Mouse (Mus musculus) heart, postnatal 25 days (tissue): Measurements from ENCODE around the gene Hamp2. TPM values are rescaled to one million over a fixed set of nuclear protein-coding genes. Genes with fewer than 3 reads are reported as not detected.
"Not testable (repeated sequence)": the region's sequence is repeated elsewhere in the genome, so short reads cannot be mapped to it uniquely, and the experiment has no call there.

Experiments used
- DNase-seq: peaks from one replicate; pipeline ENCODE4 v3.0.0; 2022; ENCODE audit warnings: low spot score
- intact Hi-C: fragments of 180-260 bp; cut with DNase I; formaldehyde crosslinking; loops from one replicate; pipeline ENCODE4 v1.15.1; 2025
- total RNA-seq, 2 experiments: library from RNA; stranded (reverse); gene quantifications; 2 replicates each; pipeline ENCODE4 v1.2.3; 2021

Gene Hamp2
- 1 to 10 TPM; 6.5 to 9.5 TPM for total RNA-seq

DNA sequence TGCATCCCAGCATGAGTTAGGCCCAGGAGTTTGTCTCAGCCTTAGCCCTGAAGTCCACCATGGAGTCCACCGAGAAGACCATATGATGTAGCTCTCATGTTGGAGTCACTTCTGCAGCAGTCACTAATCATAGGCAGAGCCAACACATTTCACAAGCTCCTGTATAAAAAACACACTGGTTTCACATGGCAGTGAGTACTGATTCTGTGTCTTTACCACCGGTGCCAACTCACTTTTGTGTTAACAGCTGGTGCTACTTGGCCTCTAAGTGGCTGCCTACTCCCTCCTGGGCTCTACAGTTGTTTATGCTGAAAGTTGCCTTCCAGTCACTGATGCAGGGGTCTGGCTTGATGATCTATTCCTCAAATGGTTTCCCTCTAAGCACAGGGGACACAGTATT is at the start of gene Hamp2:
Hamp2 (minus strand) TSS at position 101 of the 400 bp plus-strand sequence.
- DNase-seq, intact Hi-C loops: not testable (repeated sequence)

DNA sequence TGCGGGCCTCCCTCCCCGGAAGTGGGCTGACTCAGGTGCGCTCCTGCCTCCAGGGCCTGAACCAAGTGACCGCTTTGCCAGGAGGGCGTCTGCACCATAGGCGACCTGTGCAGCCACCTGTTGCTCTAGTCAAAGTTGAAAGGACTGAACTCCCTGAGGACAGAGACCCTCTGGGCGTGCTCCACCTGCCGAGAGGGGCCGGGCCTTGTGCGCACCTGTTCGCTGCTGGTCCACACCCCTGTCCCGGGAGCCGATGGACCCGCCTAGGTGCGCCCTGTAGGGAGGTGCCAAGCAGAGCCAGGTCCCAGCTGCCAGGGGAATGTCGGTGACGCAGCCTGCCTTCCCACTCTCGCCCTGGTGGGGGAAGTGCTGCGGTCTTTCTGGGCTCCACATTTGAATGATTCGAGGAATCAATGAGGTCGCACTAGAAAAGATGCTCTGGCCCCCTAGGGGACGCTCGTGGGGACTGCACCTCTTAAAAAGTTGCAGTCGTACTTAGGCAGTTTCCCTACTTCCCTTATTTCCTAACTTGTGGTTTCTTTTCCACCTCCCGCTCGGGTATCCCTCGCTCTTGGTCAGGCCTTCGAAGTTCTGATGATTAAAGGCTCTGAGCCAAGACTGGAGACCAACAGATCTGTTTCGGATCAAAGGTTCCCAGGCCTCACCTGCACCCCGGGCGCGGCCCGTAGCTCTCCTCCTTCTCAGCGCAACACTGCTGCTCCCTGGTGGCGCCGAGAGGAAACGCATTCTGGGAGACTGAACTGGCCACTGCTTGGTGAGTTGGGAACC is 49.2 kb upstream of the Hamp2 start, which contains the start of gene Fam187b:
Fam187b (plus strand) TSS at position 290 of the 789 bp plus-strand sequence.
- intact Hi-C loops: loop anchor here (1.0 to 5.0 kb wide), 3 partner anchors 79 to 246 kb away; partner anchors contain the start of genes Fxyd7 and Tmem147
- DNase-seq: peak; percentile 69

GRCm38 (mm10) chr7:30973251-30973500 is 48.7 kb upstream of the Hamp2 start, which contains the start of gene Lsr:
TSS of gene Lsr (minus strand) at chr7:30973464.
- intact Hi-C loops: loop anchor here (5.0 kb wide), 2 partner anchors 79 to 246 kb away; partner anchors contain the start of genes Fxyd7 and Tmem147
- DNase-seq: no peak

GRCm38 (mm10) chr7:30972426-30973250 is 48.2 kb upstream of the Hamp2 start:
- intact Hi-C loops: loop anchor here (5.0 kb wide), 2 partner anchors 80 to 245 kb away; partner anchors contain the start of genes Fxyd7 and Tmem147
- DNase-seq: no peak

GRCm38 (mm10) chr7:30971901-30972300 is 47.4 kb upstream of the Hamp2 start:
- DNase-seq: no peak
- intact Hi-C loops: loop anchor here (5.0 kb wide), 2 partner anchors 80 to 245 kb away; partner anchors contain the start of genes Fxyd7 and Tmem147

GRCm38 (mm10) chr7:30969174-30969573 is 44.7 kb upstream of the Hamp2 start:
- intact Hi-C loops: no loop called here
- DNase-seq: peak; percentile 49

GRCm38 (mm10) chr7:30968611-30969010 is 44.1 kb upstream of the Hamp2 start:
- DNase-seq: no peak

GRCm38 (mm10) chr7:30966657-30967056 is 42.2 kb upstream of the Hamp2 start:
- DNase-seq: no peak
- intact Hi-C loops: no loop called here

More at GRCm38 (mm10) chr7:30968611-30969010, 44.1 kb upstream of the Hamp2 start:
- intact Hi-C loops: no loop called here

DNA sequence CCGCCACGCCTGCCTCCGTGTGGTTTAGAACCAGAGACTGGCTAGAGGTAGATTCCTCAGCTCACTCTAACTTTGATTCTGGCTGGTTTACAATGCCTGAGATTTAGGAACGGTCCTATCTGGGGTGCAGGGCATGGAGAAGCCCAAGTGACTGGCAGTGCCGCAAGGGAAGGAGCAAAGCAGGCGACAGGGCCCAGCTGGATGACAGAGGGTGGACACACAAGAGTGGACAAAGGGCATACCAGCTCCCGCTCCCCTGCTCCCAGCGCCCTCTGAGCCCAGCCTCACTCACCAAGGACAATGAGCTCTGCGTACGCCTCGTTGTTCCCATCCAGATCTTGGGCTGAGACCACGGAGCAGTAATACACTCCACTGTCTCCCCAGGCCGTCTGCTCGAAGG is 41.2 kb upstream of the Hamp2 start:
- intact Hi-C loops: no loop called here

DNA sequence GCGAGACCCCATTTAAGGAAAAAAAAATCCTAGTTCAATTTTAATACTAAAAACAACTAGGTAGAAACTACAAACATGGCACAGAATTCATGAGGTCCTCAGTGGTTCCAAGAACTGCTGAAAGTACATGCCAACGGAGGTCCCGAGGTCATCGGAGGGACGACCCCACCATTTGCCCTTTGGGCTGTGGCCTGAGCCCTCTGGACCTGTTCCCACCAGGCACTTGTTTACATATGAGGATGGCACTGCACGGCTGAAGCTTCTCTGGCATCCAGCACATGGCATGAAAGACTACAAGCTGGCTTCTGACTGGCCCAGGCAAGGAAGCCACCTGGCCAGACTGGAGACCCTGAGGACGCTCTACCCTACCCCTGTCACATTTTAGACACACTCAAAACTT is 39.9 kb upstream of the Hamp2 start:
- intact Hi-C loops: no loop called here

More for the DNA sequence above, 41.2 kb upstream of the Hamp2 start:
- DNase-seq: no peak

GRCm38 (mm10) chr7:30962862-30963261 is 38.4 kb upstream of the Hamp2 start:
- no peak for DNase-seq
- intact Hi-C loops: no loop called here

More for the DNA sequence above, 39.9 kb upstream of the Hamp2 start:
- no peak for DNase-seq

DNA sequence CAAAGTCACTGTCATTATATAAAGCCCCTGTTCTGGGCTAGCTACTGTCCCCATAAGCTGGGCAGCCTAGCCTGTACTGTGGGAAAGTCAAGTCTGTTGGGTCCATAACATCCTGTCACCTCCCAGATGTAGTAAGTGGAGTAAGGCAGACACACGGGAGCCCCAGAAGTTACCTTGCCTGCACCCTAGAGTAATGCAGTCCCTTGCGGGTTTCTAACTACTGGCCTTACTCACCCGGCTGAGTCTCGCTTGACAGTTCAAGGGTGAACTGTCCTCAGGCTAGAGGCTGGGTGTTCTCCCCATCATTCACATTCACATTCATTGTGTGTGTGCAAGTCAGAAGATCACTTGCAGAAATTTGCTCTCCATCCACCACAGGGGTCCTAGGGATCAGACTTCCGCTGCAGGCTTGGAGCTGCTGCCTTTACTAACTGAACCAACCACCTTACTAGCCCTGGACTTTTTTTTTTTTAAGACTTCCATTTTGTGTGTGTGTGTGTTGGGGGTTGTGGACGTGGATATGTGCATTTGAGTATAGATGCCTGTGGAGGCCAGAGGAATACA is 35.4 kb upstream of the Hamp2 start:
- no peak for DNase-seq
- intact Hi-C loops: loop anchor here (10.0 kb wide), 1 partner anchor 375 kb away; the partner anchor contains the start of gene Kmt2b

DNA sequence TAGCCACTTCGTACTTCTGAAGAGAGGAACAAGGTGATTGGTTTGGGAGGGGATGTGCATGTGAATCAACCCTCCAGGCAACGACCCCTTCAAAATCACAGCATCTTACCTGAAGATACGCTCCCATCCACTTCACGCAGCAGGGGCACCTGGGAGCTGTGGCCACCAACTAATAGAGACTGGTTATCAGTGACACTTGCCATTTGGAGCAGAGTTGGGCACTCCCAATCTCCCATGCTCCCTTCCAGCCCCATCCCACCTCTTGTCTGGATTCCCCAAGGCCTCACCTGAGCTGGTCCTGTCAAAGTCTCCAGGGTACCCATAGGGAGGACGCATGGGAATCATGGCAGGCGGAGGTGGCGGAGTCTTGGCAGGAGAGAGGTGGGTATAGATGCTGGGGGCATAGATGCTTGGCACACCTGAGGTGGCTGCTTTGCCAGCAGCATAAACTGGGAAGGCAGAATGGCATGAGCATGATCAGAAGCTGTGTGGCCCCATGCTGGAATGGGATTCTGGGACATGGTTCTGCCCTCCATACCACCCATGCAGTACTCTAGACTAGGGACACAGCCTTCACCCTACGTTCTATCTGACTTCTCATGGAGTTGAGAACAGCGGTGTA is 34.5 kb upstream of the Hamp2 start:
- intact Hi-C loops: loop anchor here (10.0 kb wide), 1 partner anchor 374 kb away; the partner anchor contains the start of gene Kmt2b
- DNase-seq: no peak

GRCm38 (mm10) chr7:30958109-30958865 is 33.8 kb upstream of the Hamp2 start:
- intact Hi-C loops: loop anchor here (10.0 kb wide), 1 partner anchor 373 kb away; the partner anchor contains the start of gene Kmt2b
- no peak for DNase-seq

- intact Hi-C loops: loop anchor here (10.0 kb wide), 1 partner anchor 373 kb away; the partner anchor contains the start of gene Kmt2b
- DNase-seq: peak; percentile 91
Observed at GRCm38 (mm10) chr7:30957367-30957783, 32.9 kb upstream of the Hamp2 start.

- intact Hi-C loops: loop anchor here (10.0 kb wide), 1 partner anchor 372 kb away; the partner anchor contains the start of gene Kmt2b
Observed at GRCm38 (mm10) chr7:30956756-30957366, 32.4 kb upstream of the Hamp2 start, which contains the start of gene Usf2. TSS of gene Usf2 (minus strand) at chr7:30956803.

GRCm38 (mm10) chr7:30956357-30956751 is 31.9 kb upstream of the Hamp2 start:
- intact Hi-C loops: loop anchor here (10.0 kb wide), 1 partner anchor 372 kb away; the partner anchor contains the start of gene Kmt2b
- peak; percentile 31 for DNase-seq

More at GRCm38 (mm10) chr7:30956756-30957366, 32.4 kb upstream of the Hamp2 start, which contains the start of gene Usf2:
- DNase-seq: peak; percentile 66
